Mouse (Mus musculus) ES-Bruce4 (cell line): ENCODE measurements around the gene Ttc28.

ENCODE experiments used
- CTCF ChIP-seq: IDR thresholded peaks from one replicate; pipeline ENCODE4 v1.8.1; 2011; ENCODE audit warnings: low read depth, low read length
- EP300 ChIP-seq: IDR thresholded peaks from 2 replicates; pipeline ENCODE4 v1.6.1; 2011; ENCODE audit warnings: low read depth, low read length; ENCODE audit not compliant: insufficient read depth
- POLR2A ChIP-seq: IDR thresholded peaks from one replicate; pipeline ENCODE4 v1.8.1; 2011; ENCODE audit warnings: low read length; ENCODE audit not compliant: insufficient read depth

GRCm38 (mm10) chr5:111069503-111069902 lies 189.9 kb downstream of the Ttc28 start:
- TF ChIP-seq CTCF (no peak), POLR2A (no peak), EP300 (no peak)
